Mouse (Mus musculus): ENCODE measurements around the gene Mrpl27. TPM values are rescaled to one million over a fixed set of nuclear protein-coding genes. Genes with fewer than 3 reads are reported as not detected.
A peak's percentile ranks its signal among the peaks of the same experiment; 100 is the strongest.
"Not testable (repeated sequence)": the region's sequence is repeated elsewhere in the genome, so short reads cannot be mapped to it uniquely, and the experiment has no call there.

Mrpl27 gene
- total RNA-seq (2021): 10 to 100 TPM; 52.9 to 56.8 TPM
- long read RNA-seq, experiment 1, transcript Mrpl27-201 (4 exons, 756 nt): major isoform, 99 of 117 reads
- long read RNA-seq, experiment 1, partial matches to known transcripts: 6 of 117 reads
- long read RNA-seq, experiment 1, other reads (novel, unspliced or antisense): 10 of 117 reads
- long read RNA-seq, experiment 2, transcript Mrpl27-201 (4 exons, 756 nt): major isoform, 66 of 75 reads
- long read RNA-seq, experiment 2, partial matches to known transcripts: 0 of 75 reads
- long read RNA-seq, experiment 2, other reads (novel, unspliced or antisense): 8 of 75 reads

- DNase-seq: peak; percentile 78
Measured at GRCm38 (mm10) chr11:94653663-94654436, at the start of gene Mrpl27, which contains the start of gene Eme1. Gene Mrpl27, plus strand, starts transcription at chr11:94653767. Gene Eme1, minus strand, starts transcription at chr11:94653964.

DNA sequence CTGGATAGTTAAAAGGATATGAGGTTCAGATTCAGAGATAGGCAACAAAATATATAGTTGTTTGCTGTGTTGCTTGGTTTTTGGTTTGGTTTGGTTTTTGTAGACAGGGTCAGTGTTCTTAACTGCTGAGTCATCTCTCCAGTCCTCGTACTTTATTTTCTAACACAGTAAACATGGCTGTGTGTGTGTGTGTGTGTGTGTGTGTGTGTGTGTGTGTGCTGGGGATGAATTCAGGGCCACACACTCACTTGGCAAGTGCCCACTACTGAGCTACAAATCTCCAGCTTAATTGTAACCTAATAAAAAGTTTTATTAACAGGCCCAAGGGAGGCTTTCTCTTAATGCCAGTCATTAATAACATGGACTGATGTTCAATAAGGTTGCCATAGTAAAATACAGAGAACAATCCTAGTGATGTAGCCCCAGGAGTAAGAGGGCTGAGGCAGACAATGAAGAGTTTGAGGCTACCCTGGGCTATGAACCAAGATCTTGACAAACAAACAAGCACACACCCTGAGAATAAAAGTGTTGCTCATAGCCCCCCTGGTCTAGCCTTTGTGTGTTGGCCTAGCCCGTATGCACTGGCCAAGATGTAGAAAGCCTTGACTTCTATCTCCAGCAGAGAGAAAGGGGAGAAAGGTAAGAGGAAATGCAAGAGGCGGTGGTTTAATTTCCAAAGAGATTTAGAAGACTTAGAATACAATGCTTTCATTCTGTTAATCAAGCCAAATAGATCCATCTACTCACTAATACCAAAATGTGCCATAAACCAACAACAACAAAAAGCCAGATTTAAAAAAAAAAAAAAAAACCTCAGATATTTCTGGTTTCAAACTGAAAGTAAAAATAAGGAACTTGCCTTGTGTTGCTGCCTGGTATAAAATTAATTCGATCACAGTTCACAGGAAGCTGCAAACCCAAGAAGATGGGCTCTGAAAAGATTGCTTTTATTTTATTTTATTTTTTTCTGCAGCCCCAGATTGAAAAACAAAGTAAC is 42.5 kb upstream of the Mrpl27 start:
- no peak for DNase-seq

DNA sequence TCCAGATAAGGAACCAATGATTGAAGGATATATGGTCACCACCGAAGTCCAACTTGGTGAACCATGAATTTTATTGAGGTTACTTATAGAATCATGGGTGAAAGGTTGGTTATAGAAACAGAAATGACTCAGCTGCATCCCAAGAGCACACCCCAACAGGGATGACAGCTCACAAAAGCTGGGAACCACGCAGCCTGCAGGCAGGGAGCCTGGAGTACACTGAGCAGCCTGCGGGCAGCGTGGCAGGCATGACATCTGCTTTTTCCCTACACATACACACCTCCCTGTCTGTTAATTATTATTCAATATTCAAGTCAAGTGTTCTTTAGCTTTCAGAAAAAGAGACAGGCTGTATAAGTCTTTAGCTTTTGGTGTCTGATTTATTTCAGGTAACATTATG is 39.0 kb upstream of the Mrpl27 start:
- no peak for DNase-seq

GRCm38 (mm10) chr11:94615494-94615893 is 38.1 kb upstream of the Mrpl27 start:
- no peak for DNase-seq

DNA sequence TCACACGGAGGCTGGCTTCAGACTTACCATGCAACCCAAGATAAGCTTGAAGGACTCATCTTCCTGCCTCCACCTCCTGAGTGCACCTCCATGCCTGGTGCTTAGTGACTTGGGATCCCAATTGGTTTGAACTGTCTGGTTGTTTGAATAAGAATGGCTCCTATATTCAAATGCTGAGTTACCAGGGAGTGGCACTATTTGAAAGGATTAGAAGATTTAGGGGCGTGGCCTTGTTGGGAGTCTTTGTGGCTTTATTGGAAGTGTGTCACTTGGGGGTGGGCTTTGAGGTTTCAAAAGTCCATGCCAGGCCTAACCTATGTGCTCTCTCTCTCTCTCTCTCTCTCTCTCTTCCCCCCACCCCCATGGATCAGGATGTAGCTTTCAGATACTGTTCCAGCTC is 35.9 kb upstream of the Mrpl27 start:
- no peak for DNase-seq

- DNase-seq: no peak
Measured at GRCm38 (mm10) chr11:94620766-94621457, 32.7 kb upstream of the Mrpl27 start.

DNA sequence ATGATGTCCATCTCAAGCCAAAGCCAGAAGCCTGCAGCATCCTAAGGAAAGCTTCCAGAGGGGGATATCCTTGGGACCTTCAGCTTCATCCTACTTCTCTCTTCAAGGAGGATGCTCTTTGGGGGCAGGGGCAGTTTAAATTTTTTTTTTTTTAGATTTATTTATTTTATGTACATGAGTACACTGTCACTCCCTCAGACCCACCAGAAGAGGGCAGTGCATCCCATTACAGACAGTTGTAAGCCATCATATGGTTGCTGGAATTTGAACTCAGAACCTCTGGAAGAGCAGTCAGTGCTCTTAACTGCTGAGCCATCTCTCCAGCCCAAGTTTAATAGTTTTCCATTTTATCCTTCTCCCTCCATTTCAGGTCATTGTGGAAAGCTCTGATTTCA is 32.1 kb upstream of the Mrpl27 start:
- DNase-seq: no peak

- no peak for DNase-seq
Measured at GRCm38 (mm10) chr11:94622162-94622561, 31.4 kb upstream of the Mrpl27 start.

GRCm38 (mm10) chr11:94629199-94629883 is 24.2 kb upstream of the Mrpl27 start, which contains the start of gene Lrrc59:
Gene Lrrc59, plus strand, starts transcription at chr11:94629767.
- peak; percentile 90 for DNase-seq

DNA sequence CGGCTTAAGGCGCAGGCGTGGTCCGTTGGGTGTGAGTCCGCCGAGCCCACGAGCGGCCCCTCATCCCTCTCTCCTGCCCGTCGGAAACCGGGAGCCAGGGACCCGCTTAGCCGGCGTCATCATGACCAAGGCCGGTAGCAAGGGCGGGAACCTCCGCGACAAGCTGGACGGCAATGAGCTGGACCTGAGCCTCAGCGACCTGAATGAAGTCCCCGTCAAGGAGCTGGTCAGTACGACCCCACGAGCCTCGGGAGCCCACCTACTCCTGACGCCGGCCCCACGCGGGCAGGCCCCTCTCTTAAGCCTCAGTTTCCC is 23.7 kb upstream of the Mrpl27 start:
- DNase-seq: no peak

- DNase-seq: peak; percentile 48
Measured at GRCm38 (mm10) chr11:94630199-94631011, 23.2 kb upstream of the Mrpl27 start.

GRCm38 (mm10) chr11:94631969-94632368 is 21.6 kb upstream of the Mrpl27 start:
- no peak for DNase-seq

DNA sequence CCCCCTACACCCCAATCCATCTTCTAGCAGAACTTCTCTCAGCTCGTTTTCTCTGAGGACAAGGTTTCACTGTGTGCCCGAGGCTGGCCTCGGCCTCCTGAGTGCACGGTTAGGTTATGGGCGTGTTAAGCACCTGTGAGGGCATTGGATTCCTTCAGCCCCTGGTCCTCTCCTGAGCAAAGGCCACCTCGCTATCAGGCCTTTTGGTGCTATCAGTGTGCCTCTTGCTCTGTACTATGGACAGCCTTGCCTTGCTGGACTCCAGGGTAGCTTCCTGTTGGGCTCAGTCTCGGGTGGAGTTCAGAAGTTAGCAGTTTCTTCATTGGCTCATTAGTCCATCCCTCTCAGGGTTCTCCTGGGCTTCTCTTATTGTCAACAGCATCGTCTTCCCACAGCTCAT is 20.6 kb upstream of the Mrpl27 start:
- no peak for DNase-seq

- DNase-seq: no peak
Measured at GRCm38 (mm10) chr11:94634431-94634830, 19.1 kb upstream of the Mrpl27 start.

DNA sequence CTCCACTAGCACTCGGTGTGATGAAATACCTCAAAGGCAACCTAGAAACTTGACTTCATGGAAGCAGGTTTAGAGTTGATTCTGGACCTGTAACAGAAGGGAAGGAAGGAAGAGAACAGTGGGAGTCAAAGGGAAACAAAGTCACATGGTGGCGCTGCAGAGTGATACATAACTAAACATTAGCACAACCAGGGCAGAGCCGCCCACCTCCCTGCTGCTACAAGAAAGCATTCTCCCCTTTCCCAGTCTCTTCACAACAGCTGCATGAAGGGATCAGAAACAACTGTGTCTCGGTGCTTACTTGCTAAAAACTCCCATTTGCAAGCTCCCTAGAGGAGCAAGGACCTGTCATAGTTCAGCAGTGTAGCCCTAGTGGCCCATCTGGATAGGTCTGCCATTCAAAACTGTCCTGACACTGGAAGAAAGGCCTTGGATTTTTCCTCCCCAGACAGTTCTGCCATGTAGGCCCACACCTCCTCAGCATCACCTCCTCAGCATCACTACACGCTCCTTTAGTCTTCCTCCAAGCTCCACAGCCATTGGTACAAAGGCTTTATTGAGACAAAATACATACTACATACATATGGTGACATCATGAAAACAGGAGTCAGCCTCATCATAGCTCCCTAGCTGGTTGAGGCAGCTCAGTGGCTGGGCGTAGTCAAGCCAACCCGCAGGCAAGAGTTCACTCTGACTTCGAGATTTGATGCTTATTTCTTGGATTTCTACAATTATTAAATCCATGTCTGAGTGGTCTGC is 8.9 kb upstream of the Mrpl27 start:
- DNase-seq: no peak

DNA sequence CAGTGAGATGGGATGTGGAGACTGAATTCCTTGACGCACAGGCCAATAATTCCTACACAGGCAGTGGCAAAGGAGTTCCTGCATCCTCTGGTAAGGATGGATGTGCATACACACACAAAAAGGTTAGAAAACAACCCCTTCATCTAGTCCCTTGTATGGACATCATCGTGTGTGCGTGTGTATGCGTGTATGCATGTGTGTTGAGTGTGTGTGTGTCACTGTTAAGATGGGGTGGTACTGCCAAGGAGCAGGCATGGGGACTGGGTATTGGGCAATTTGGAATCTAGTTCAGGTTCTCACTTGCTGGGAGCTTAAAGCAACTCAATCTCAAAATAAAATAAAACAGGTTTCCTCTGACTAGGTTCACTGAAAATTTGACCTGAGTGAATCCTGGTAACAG is 7.1 kb upstream of the Mrpl27 start:
- DNase-seq: no peak

- not testable (repeated sequence) for DNase-seq
Measured at GRCm38 (mm10) chr11:94651241-94651640, 2.3 kb upstream of the Mrpl27 start.

- DNase-seq: no peak
Measured at GRCm38 (mm10) chr11:94652973-94653372, 594 bp upstream of the Mrpl27 start.

DNA sequence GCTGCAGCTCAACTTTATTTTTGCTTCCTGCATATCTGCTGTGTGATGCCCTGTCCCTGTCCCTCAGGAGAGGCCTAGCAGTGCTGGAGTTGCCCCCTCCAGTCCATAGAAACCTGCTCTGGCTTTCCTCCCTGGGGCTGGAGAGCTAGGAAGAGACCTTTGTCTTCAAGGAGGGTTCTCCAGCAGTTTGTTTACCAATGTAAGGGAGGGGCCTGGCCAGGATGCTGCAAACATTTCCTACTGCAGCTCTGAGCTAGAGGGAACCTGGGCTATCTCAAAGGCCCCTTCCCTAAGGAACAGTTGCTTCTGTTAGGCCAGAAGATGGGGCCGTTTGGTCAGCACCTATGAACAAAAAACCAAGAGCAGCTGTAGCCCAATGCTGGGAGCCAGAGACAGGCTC is 7.8 kb downstream of the Mrpl27 start:
- DNase-seq: no peak

- no peak for DNase-seq
Measured at GRCm38 (mm10) chr11:94665281-94665680, 11.7 kb downstream of the Mrpl27 start.
